Mouse (Mus musculus) midbrain, embryonic 16.5 days (tissue): ENCODE results near the gene Fblim1. TPM values are rescaled to one million over a fixed set of nuclear protein-coding genes. Genes with fewer than 3 reads are reported as not detected.
A peak's percentile ranks its signal among the peaks of the same experiment; 100 is the strongest.

Source experiments
- ATAC-seq: fragments of 200-750 bp; cut with Nextera tagmentation; 2 replicates; pipeline ENCODE4 v1.8.0; 2017; ENCODE audit warnings: moderate TSS enrichment
- H3K27ac ChIP-seq: fragments of 300-500 bp; sonication (generic); 2 replicates; pipeline ENCODE4 v1.5.1; 2014; ENCODE audit warnings: mild to moderate bottlenecking, low read length, mixed read lengths
- H3K27me3 ChIP-seq: fragments of 300-500 bp; sonication (generic); 2 replicates; pipeline ENCODE4 v1.6.1; 2014; ENCODE audit warnings: low read depth, low read length, mixed read lengths; ENCODE audit not compliant: control insufficient read depth, insufficient read depth
- H3K36me3 ChIP-seq: fragments of 300-500 bp; sonication (generic); 2 replicates; pipeline ENCODE4 v1.6.1; 2014; ENCODE audit warnings: mild to moderate bottlenecking, low read length, moderate library complexity, mixed read lengths; ENCODE audit not compliant: control insufficient read depth, insufficient read depth
- H3K4me1 ChIP-seq: fragments of 300-500 bp; sonication (generic); 2 replicates; pipeline ENCODE4 v1.6.1; 2014; ENCODE audit warnings: mild to moderate bottlenecking, low read length, mixed read lengths; ENCODE audit not compliant: control insufficient read depth, insufficient read depth
- H3K4me2 ChIP-seq: fragments of 300-500 bp; sonication (generic); 2 replicates; pipeline ENCODE4 v1.6.1; 2014; ENCODE audit warnings: mild to moderate bottlenecking, low read length, mixed read lengths
- H3K4me3 ChIP-seq: fragments of 300-500 bp; sonication (generic); 2 replicates; pipeline ENCODE4 v1.5.1; 2014; ENCODE audit warnings: low read depth, mild to moderate bottlenecking, low read length, moderate library complexity, mixed read lengths
- H3K9ac ChIP-seq: fragments of 300-500 bp; sonication (generic); 2 replicates; pipeline ENCODE4 v1.6.1; 2014; ENCODE audit warnings: low read depth, low read length, mixed read lengths
- H3K9me3 ChIP-seq: fragments of 300-500 bp; sonication (generic); replicated peaks from 2 replicates; pipeline ENCODE4 v1.6.1; 2014; ENCODE audit warnings: mild to moderate bottlenecking, low read length, mixed read lengths; ENCODE audit not compliant: control insufficient read depth, poor library complexity, severe bottlenecking
- WGBS: fragments of 180-500 bp; shearing (Covaris S2); extraction: QIAGEN DNeasy Blood & Tissue Kit; methylation state at CpG from one replicate; pipeline ENCODE4 v1.1.7; 2014; 5-methylcytosine and 5-hydroxymethylcytosine counted together
- polyA plus RNA-seq: library from polyadenylated mRNA; unstranded; fragments of >200 nt; fragmentation: Nextera tagmentation; extraction: Ambion mirVana; gene quantifications from 2 replicates; pipeline ENCODE4 v1.2.1, GENCODE M21; 2015

Gene Fblim1
- polyA plus RNA-seq, 1 experiment from 2014 or later, result 35.6 TPM

DNA sequence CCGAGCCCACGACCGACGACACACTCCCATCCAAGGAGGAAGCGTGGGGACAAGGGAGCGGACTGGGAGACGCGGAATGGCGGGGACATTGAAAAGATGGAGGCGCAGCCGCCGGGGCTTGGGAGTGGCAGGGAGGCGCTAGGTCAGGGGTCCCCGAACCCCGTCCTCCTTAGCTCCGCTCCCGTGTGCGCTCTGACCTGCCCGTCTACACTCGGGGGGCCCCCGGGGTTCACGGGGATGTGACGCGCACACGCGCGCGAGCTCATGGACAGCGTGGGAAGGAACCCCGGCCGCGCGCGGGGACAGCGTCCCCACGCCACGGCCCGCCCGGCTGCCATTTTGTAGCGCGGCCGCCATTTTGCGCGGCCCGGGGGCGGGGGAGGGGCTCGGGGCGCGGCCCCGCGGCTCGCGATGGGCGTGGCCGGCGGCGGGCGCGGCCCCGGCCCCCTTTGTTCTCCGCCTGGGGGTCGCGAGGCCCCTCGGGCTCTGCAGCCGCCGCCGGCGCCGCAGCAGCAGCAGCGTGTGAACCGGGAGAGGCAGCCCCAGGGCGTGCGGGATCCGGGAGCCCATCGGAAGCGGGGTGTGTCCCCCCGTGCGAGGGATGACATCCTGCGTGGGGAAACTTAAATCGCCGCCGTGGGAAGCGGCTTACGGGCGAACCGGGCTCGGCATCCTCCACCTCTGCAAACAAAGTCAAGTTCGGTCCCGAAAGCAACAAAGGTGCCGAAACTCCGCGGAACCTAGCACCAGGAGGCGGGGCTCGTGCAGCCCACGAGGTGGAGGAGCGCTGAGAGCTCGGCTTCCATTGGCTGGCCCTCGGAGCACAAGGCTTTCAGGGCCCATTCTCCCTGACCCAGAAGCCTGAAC is 59.3 kb downstream of the Fblim1 start:
- Histone ChIP-seq H3K27me3 (no peaks in the 10 kb centered on the region), H3K4me2 (peak overlapping the region; percentile 76), H3K36me3 (no peaks in the 10 kb centered on the region), H3K4me1 (peaks cover 19% of the 10 kb centered on the region), H3K9ac (peak overlapping the region; percentile 97), H3K9me3 (no peaks in the 10 kb centered on the region), H3K27ac (peak overlapping the region; percentile 100), H3K4me3 (peak overlapping the region; percentile 73)
- peak; percentile 91 for ATAC-seq
- under 1% methylated on average over 88 of the region's 98 CpGs for WGBS

DNA sequence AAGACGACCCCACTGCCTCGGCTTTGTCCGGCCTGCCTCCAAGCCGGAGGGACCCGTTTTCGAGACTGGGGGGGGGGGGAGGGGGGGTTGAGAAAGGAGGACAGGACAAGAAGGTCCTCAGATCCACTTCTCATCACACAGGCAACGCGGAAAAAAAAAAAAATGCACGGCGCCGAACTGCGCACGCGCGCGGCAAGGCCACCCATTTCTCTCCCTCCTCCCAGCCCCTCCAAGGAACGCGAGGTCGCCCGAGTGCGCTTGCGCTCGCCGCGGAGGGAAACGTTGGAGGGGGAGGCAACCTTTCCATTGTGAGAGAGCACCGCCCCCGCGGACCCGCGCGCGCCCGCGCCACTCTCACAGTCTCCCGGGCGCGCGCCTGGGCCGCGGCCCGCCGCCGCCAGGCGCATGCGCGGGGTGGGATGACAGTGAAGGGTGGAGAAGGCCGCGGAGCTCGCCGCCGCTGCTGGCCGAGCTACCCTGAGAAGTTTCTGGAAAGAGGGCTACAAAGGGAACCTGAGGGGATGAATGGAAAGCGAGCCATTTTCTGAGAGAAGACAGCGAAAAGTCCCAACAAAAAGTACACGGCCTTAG is 60.1 kb downstream of the Fblim1 start:
- peak; percentile 57 for ATAC-seq
- peaks cover 19% of the 10 kb centered on the region for H3K4me1 ChIP-seq
- peak overlapping the region; percentile 100 for H3K27ac ChIP-seq
- H3K36me3 ChIP-seq, result no peaks in the 10 kb centered on the region
- no peaks in the 10 kb centered on the region for H3K9me3 ChIP-seq
- peak overlapping the region; percentile 92 for H3K4me2 ChIP-seq
- H3K4me3 ChIP-seq, result peak overlapping the region; percentile 73
- WGBS, result under 1% methylated on average over 52 of the region's 56 CpGs
- no peaks in the 10 kb centered on the region for H3K27me3 ChIP-seq
- peak overlapping the region; percentile 97 for H3K9ac ChIP-seq

DNA sequence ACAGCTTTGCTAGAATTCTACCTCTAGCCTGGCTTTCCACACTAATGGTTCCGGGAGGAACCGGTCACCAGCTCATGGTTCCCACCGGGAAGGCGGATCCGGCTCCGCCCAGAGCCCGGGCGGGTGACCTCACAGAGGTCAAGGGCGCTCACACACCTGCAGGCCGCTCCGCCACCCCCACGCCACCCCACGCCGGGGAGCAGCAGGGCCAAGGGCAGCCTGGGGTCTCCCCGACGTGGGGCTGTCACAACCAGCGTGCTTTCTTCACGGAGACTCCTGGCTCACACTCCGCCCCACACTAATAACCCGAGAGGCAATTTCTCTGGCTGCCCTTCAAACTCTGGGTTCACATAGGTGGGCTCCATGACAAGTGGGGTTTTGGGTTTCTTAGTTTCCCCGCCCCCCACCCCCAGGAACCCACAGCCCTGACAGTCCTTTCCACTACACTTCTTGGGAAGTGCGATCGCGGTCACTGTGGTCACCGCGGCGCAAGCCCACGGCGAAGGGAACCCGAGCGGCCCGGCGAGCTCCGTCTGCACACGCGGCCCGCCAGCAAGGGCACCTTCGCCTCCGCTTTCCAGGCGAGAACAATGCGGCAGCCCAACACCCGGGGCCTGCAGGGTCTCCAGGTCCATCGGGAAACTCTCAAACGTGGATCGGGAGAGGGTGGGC is 60.7 kb downstream of the Fblim1 start:
- WGBS, result under 1% methylated on average over 42 of the region's 45 CpGs
- Histone ChIP-seq H3K9me3 (no peaks in the 10 kb centered on the region), H3K4me2 (peak overlapping the region; percentile 92), H3K4me3 (peak overlapping the region; percentile 73), H3K4me1 (peaks cover 19% of the 10 kb centered on the region), H3K9ac (peak overlapping the region; percentile 84), H3K27me3 (no peaks in the 10 kb centered on the region), H3K27ac (peak overlapping the region; percentile 100), H3K36me3 (no peaks in the 10 kb centered on the region)
- ATAC-seq, result peak; percentile 61

DNA sequence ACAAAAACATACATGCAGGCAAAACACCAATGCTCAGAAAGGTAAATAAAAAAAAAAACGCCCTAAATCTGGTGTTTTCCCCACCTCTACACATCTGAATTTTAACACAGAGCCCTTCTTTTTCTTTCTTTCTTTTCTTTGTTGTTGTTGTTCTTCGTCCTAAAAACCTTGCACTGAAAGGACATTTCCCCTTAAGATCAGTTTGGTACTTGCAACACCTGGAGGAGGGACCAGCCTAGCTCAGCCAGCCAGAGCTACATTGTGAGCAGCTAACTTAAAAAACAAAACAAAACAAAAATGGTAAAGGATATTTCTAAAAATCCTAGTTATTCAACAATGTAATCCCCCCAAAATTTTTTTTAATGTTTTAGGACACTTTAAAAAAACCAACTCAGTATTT is 61.4 kb downstream of the Fblim1 start:
- Histone ChIP-seq H3K9me3 (no peaks in the 10 kb centered on the region), H3K4me1 (peaks cover 20% of the 10 kb centered on the region), H3K9ac (peak overlapping the region; percentile 34; the same call in 1 of the 2 replicates), H3K4me3 (peak overlapping the region; percentile 73), H3K36me3 (no peaks in the 10 kb centered on the region), H3K27ac (peak overlapping the region; percentile 100), H3K4me2 (peak overlapping the region; percentile 92), H3K27me3 (no peaks in the 10 kb centered on the region)
- ATAC-seq, result no peak
- 44% methylated on average over 2 of the region's 2 CpGs for WGBS

DNA sequence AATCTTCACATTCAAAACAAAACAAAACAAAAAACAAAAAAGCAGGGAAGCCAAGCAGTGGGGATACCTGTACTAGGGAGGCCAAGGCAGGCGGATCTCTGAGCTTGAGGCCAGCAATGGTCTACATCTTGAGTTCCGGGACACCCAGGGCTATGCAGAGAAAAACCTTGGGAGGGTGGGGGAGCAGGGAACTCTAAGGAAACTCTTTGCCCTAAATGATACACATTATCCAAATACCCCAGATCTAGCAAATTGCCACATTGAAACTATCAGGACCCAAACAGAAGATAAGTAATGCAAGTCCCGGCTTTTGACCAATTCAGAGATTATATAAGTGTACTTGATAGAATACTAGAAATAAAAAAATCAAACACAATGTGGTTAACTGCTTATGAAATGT is 62.3 kb downstream of the Fblim1 start:
- Histone ChIP-seq H3K9ac (no peak overlapping the region), H3K9me3 (no peaks in the 10 kb centered on the region), H3K4me3 (no peak overlapping the region), H3K27me3 (no peaks in the 10 kb centered on the region), H3K27ac (no peak overlapping the region), H3K4me1 (peaks cover 24% of the 10 kb centered on the region), H3K4me2 (no peak overlapping the region), H3K36me3 (no peaks in the 10 kb centered on the region)
- 79% methylated on average over 3 of the region's 3 CpGs for WGBS
- ATAC-seq, result no peak

DNA sequence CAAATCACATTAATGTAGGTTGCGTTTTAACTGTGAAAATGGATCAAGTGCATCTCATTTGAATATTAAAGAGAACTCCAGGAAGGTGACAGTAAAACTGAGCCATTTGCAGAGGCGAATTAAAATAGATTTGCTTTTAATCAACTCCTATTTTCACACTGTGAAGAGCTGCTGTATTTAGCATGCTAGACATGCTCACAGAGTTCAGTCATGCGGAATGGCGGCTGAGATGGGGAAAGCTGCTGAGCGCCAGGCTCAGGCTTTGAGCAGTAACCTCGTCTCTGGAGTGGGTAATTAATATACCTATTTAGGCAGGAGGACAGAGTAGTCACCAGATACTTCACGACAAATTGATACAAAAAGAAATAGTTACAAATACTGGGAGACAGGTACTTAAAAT is 64.0 kb downstream of the Fblim1 start:
- Histone ChIP-seq H3K9me3 (no peaks in the 10 kb centered on the region), H3K27me3 (no peaks in the 10 kb centered on the region), H3K4me2 (peak overlapping the region; percentile 12; the same call in 1 of the 2 replicates), H3K36me3 (no peaks in the 10 kb centered on the region), H3K4me3 (no peak overlapping the region), H3K9ac (no peak overlapping the region), H3K27ac (peak overlapping the region; percentile 57; the same call in 1 of the 2 replicates), H3K4me1 (peaks cover 13% of the 10 kb centered on the region)
- ATAC-seq, result no peak
- 10% methylated on average over 7 of the region's 7 CpGs for WGBS

DNA sequence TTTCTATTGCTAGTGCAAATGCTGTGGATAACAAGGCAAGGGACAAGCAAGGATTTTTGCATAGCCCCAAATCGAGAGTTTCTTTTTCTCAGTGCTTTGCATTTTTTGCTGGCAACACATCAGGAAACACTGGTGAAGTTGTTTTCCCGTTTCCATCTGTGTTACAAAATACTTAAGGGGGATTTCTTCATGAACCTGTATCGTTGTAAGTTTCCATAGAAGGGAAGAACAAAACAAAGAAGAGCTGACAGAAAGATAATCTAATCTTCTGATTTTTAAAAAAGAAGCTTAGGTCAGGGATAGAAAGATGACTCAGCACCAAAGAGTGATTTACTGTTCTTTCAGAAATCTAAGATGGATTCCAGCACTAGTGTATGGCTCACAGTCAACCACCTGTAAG is 65.1 kb downstream of the Fblim1 start:
- Histone ChIP-seq H3K36me3 (no peaks in the 10 kb centered on the region), H3K4me1 (peaks cover 13% of the 10 kb centered on the region), H3K9me3 (no peaks in the 10 kb centered on the region), H3K4me3 (no peak overlapping the region), H3K4me2 (no peak overlapping the region), H3K9ac (no peak overlapping the region), H3K27me3 (no peaks in the 10 kb centered on the region), H3K27ac (no peak overlapping the region)
- 77% methylated on average over 3 of the region's 3 CpGs for WGBS
- no peak for ATAC-seq

DNA sequence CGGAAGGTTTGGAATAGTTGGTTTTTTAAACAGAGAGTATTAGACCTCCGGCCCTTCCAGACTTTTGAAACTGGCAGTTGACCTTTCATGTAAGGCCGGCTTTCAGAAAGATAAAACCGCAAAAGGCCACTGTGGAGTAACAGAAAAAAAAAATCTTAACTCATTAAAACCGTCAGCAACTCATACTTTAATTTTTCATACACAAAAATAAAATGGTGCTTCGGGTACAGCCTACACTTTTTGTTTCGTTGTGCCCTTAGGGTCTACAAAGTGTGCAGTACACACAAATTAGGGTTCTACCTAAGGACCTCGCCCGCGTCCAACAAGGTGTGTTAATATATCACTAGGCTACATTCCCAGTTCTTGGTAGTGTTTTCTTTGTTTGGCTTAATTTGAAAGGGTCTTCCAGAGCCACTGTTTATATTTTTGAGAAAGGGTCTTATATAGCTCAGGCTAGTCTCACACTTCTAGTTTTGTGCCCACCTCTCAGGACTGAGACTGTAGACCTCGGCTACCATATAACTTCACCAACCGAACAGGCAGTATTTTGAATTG is 66.6 kb downstream of the Fblim1 start:
- Histone ChIP-seq H3K9ac (peak overlapping the region; percentile 92), H3K9me3 (no peaks in the 10 kb centered on the region), H3K27me3 (no peaks in the 10 kb centered on the region), H3K36me3 (no peaks in the 10 kb centered on the region), H3K4me3 (peak overlapping the region; percentile 96), H3K4me2 (peak overlapping the region; percentile 55), H3K27ac (peak overlapping the region; percentile 95), H3K4me1 (peaks cover 23% of the 10 kb centered on the region)
- WGBS, result 52% methylated on average over 12 of the region's 12 CpGs
- ATAC-seq, result no peak
